Mouse (Mus musculus): ENCODE data around the gene Lrrc20. TPM values are rescaled to one million over a fixed set of nuclear protein-coding genes. Genes with fewer than 3 reads are reported as not detected.

Gene Lrrc20
- total and polyA plus RNA-seq, 2 experiments from 2014 or later = 8.3 to 15.5 TPM

DNA sequence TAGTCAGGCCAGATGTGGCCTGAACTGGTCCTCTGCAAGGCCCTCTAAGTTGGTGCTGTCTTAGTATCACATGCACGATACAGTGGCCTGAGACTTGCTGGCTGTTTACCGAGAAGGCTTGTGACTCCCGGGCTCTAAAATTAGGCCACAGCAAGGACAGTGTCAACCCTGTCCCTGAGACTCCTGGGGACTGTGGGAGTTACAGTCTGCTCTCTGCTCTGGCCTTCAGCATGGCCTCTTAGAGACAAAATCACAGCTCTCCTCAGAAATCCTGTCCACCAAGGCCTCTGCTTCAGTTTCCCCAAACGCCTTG is 152.3 kb downstream of the Lrrc20 start:
- 82% methylated on average over 4 of the region's 4 CpGs for WGBS
- no peak for ATAC-seq (ENCODE audit: low FRiP score)
- no peak overlapping the region for H3K9ac ChIP-seq (replicated peaks; ENCODE audit: low read length, poor library complexity, severe bottlenecking)

More for the DNA sequence above, 152.3 kb downstream of the Lrrc20 start:
- no peak for TF ChIP-seq CTCF (IDR thresholded peaks at IDR 0.05)
- Histone ChIP-seq H3K27ac (ENCODE audit: low read depth, low read length) (no peak overlapping the region), H3K4me3 (ENCODE audit: low read depth, low read length) (no peak overlapping the region), H3K27me3 (ENCODE audit: insufficient read depth, low read length) (peaks cover 6% of the 10 kb centered on the region; the same call in 1 of the 2 replicates), H3K4me2 (ENCODE audit: low read depth, low read length, poor library complexity, severe bottlenecking) (no peak overlapping the region), H3K9me3 (ENCODE audit: low read length) (no peaks in the 10 kb centered on the region), H3K36me3 (ENCODE audit: insufficient read depth, low read length) (no peaks in the 10 kb centered on the region), H3K4me1 (ENCODE audit: insufficient read depth, low read length) (no peaks in the 10 kb centered on the region; the same call in 1 of the 2 replicates)
- DNase-seq (ENCODE audit: low spot score) = no peak

Other genes starting within 250 kb of the Lrrc20 start
- 1.1 and 1.6 TPM in 2 replicates for gene Adamts14, start 202.4 kb upstream of the Lrrc20 start, total RNA-seq (2014; rRNA removed)
- 0.27 and 0.31 TPM in 2 replicates for gene Adamts14, start 202.4 kb upstream of the Lrrc20 start, polyA plus RNA-seq (2015; fragmentation: Nextera tagmentation; extraction: Ambion mirVana)
- not detected in 2 replicates for gene Prf1, start 178.0 kb upstream of the Lrrc20 start, total RNA-seq (2014; rRNA removed)
- gene Prf1, start 178.0 kb upstream of the Lrrc20 start, polyA plus RNA-seq (2015; fragmentation: Nextera tagmentation; extraction: Ambion mirVana) = not detected in 2 replicates
- gene Pald1, start 92.3 kb upstream of the Lrrc20 start, total RNA-seq (2014; rRNA removed) = 25.2 and 27.1 TPM in 2 replicates
- 16.0 and 16.8 TPM in 2 replicates for gene Pald1, start 92.3 kb upstream of the Lrrc20 start, polyA plus RNA-seq (2015; fragmentation: Nextera tagmentation; extraction: Ambion mirVana)
- gene Nodal, start 57.8 kb upstream of the Lrrc20 start, total RNA-seq (2014; rRNA removed) = 0.38 and 0.47 TPM in 2 replicates
- gene Nodal, start 57.8 kb upstream of the Lrrc20 start, polyA plus RNA-seq (2015; fragmentation: Nextera tagmentation; extraction: Ambion mirVana) = 0.26 and 0.37 TPM in 2 replicates
- 14.2 and 18.5 TPM in 2 replicates for gene Eif4ebp2, start 23.1 kb upstream of the Lrrc20 start, total RNA-seq (2014; rRNA removed)
- gene Eif4ebp2, start 23.1 kb upstream of the Lrrc20 start, polyA plus RNA-seq (2015; fragmentation: Nextera tagmentation; extraction: Ambion mirVana) = 24.9 and 27.0 TPM in 2 replicates
- 5.4 and 5.8 TPM in 2 replicates for gene Npffr1, start 119.7 kb downstream of the Lrrc20 start, total RNA-seq (2014; rRNA removed)
- gene Npffr1, start 119.7 kb downstream of the Lrrc20 start, polyA plus RNA-seq (2015; fragmentation: Nextera tagmentation; extraction: Ambion mirVana) = 3.2 and 3.4 TPM in 2 replicates
- 88.8 and 111 TPM in 2 replicates for gene Ppa1, start 172.8 kb downstream of the Lrrc20 start, total RNA-seq (2014; rRNA removed)
- gene Ppa1, start 172.8 kb downstream of the Lrrc20 start, polyA plus RNA-seq (2015; fragmentation: Nextera tagmentation; extraction: Ambion mirVana) = 172 and 184 TPM in 2 replicates
- 141 and 167 TPM in 2 replicates for gene Sar1a, start 204.5 kb downstream of the Lrrc20 start, total RNA-seq (2014; rRNA removed)
- gene Sar1a, start 204.5 kb downstream of the Lrrc20 start, polyA plus RNA-seq (2015; fragmentation: Nextera tagmentation; extraction: Ambion mirVana) = 192 and 197 TPM in 2 replicates
- gene Tysnd1, start 219.7 kb downstream of the Lrrc20 start, total RNA-seq (2014; rRNA removed) = 59.9 and 76.1 TPM in 2 replicates
- 28.5 and 28.8 TPM in 2 replicates for gene Tysnd1, start 219.7 kb downstream of the Lrrc20 start, polyA plus RNA-seq (2015; fragmentation: Nextera tagmentation; extraction: Ambion mirVana)
- 21.4 and 27.4 TPM in 2 replicates for gene Aifm2, start 239.5 kb downstream of the Lrrc20 start, total RNA-seq (2014; rRNA removed)
- gene Aifm2, start 239.5 kb downstream of the Lrrc20 start, polyA plus RNA-seq (2015; fragmentation: Nextera tagmentation; extraction: Ambion mirVana) = 18.6 and 19.2 TPM in 2 replicates